Mouse (Mus musculus): ENCODE data around the gene Socs7.

Socs7 gene

DNA sequence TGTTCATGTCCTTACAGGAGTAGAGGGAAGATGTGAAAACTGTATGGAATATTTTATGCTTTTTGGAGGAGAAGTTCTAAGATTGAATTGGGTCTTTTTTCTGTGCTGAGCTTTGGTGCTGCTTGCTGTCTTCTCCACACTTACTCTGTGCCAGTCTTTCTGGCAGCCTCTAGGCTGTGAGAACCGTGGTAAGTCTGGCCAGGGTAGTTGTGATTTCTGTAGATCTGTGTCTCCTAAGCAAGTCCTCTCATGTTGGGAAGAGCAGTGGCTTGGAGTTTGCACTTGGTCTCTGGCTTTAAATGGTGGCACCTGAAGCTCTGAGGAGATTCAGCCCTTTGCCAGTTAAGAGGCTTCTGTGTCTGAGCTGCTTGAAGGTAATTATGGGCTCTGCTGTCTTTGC lies 3.2 kb downstream of the Socs7 start:
- no peak for TF ChIP-seq GATA4 (IDR thresholded peaks at IDR 0.05; ENCODE audit: insufficient replicate concordance, low read length)

GRCm38 (mm10) chr11:97368501-97368900 lies 6.2 kb downstream of the Socs7 start:
- TF ChIP-seq GATA4 (IDR thresholded peaks at IDR 0.05; ENCODE audit: insufficient replicate concordance, low read length): no peak

GRCm38 (mm10) chr11:97370329-97371091 lies 8.2 kb downstream of the Socs7 start:
- no peak for TF ChIP-seq GATA4 (IDR thresholded peaks at IDR 0.05; ENCODE audit: insufficient replicate concordance, low read length)

DNA sequence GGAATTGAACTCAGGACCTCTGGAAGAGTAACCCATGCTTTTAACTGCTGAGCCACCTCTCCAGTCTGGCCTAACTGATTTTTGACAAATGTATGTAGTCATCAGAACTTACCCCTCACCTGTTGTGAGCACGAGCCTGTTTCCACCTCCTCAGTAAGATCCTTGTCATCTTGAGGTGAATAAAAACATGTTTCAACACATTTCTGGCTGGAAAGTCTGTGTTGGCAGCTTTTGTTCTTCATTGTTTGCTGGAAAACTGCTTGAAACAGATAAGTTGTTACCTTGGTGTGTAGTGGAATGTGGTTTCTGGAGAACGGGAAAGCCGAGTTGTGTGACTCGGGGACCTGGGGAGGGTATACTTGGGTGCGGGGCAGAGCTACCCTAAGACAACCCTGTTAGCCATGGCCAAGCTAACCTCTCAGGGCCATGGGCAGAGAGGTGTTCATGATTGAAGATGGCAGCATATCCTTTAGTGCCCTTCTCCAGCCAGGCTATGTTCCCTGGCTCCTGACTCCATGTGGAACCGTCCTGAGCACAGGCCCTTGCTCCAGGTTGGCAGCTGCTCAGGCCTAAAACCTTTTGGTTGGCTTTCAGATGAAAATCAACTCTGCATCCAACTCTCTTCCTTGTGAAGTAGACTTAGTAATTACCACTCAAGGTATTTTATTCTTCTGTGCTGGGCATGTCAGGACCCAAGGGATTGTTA lies 10.0 kb downstream of the Socs7 start:
- no peak for TF ChIP-seq GATA4 (IDR thresholded peaks at IDR 0.05; ENCODE audit: insufficient replicate concordance, low read length)

- no peak for TF ChIP-seq GATA4 (IDR thresholded peaks at IDR 0.05; ENCODE audit: insufficient replicate concordance, low read length)
Observed at GRCm38 (mm10) chr11:97373402-97373801, 11.1 kb downstream of the Socs7 start.

DNA sequence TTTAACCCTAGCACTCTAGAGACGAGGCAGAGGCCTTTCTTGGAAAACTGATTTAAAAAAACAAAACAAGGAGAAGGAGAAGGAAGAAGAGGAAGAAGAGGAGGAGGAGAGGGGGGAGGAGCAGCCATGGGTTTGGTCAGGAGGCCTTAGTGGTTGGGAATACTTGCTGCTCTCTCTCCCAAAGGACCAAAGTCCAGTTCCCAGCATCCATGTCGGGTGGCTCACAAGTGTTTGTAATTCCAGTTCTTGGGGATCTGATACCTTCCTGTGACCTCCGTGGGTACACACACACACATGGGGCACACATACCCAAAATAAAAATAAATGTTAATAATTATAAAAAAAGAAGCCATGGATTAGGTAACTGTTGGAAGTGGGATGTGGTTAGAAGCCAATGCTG lies 17.7 kb downstream of the Socs7 start:
- TF ChIP-seq GATA4 (IDR thresholded peaks at IDR 0.05; ENCODE audit: insufficient replicate concordance, low read length): no peak

DNA sequence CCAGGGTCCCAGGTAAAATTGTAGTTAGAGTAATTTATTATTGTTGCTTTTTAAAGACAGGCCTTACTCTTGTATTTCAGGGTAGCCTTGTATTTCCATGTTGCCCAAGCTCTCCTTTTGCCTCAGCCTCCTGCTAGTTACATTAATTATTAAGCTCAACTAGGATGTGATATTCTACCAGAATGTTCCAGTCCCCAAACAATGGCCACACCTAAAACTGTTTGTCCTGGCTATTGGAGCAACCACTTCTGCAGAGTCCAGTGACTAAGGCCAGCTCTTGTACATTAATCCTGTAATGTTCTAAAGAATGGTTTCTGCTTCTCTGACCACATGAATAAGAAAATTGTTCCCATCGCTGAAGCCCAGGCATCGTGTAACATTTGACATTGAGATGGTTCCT lies 20.7 kb downstream of the Socs7 start:
- TF ChIP-seq GATA4 (IDR thresholded peaks at IDR 0.05; ENCODE audit: insufficient replicate concordance, low read length): no peak

DNA sequence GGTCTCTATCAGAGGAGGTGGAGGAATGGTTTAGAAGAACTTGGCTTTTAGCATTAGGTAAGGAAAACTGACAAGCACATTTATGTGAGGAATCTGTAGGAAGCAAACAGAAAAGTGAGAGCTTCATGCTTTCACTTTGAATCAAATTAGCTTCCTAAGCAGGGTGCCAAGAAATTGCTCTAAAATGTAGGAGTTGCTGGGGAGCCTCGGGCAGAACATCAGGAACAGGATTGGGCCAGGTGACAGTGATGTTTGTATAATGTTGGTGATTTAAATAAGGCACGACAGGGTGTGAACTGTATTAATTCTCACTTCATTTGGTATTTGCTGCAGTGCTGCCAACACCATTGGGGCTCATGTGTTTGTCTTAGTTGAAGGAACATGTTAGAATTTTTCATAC lies 21.4 kb downstream of the Socs7 start:
- TF ChIP-seq GATA4 (IDR thresholded peaks at IDR 0.05; ENCODE audit: insufficient replicate concordance, low read length): no peak

GRCm38 (mm10) chr11:97387811-97388210 lies 25.5 kb downstream of the Socs7 start:
- TF ChIP-seq GATA4 (IDR thresholded peaks at IDR 0.05; ENCODE audit: insufficient replicate concordance, low read length): no peak

GRCm38 (mm10) chr11:97389127-97389526 lies 26.8 kb downstream of the Socs7 start:
- TF ChIP-seq GATA4 (IDR thresholded peaks at IDR 0.05; ENCODE audit: insufficient replicate concordance, low read length): no peak

- TF ChIP-seq GATA4 (IDR thresholded peaks at IDR 0.05; ENCODE audit: insufficient replicate concordance, low read length): no peak
Observed at GRCm38 (mm10) chr11:97393658-97394057, 31.3 kb downstream of the Socs7 start.

GRCm38 (mm10) chr11:97394146-97394545 lies 31.8 kb downstream of the Socs7 start:
- no peak for TF ChIP-seq GATA4 (IDR thresholded peaks at IDR 0.05; ENCODE audit: insufficient replicate concordance, low read length)

GRCm38 (mm10) chr11:97398506-97398905 lies 36.2 kb downstream of the Socs7 start:
- no peak for TF ChIP-seq GATA4 (IDR thresholded peaks at IDR 0.05; ENCODE audit: insufficient replicate concordance, low read length)

- no peak for TF ChIP-seq GATA4 (IDR thresholded peaks at IDR 0.05; ENCODE audit: insufficient replicate concordance, low read length)
Observed at GRCm38 (mm10) chr11:97399958-97400710, 37.8 kb downstream of the Socs7 start.

GRCm38 (mm10) chr11:97401082-97401481 lies 38.7 kb downstream of the Socs7 start:
- no peak for TF ChIP-seq GATA4 (IDR thresholded peaks at IDR 0.05; ENCODE audit: insufficient replicate concordance, low read length)
